Mouse (Mus musculus): ENCODE measurements around the gene Clec4f.
"Not testable (repeated sequence)": the region's sequence is repeated elsewhere in the genome, so short reads cannot be mapped to it uniquely, and the experiment has no call there.

The Clec4f gene

GRCm38 (mm10) chr6:83656087-83656486, at the start of gene Clec4f:
Clec4f (minus strand) TSS chr6:83656187.
- in situ Hi-C loops (cut with MboI) = no loop called here

- in situ Hi-C loops (cut with MboI) = no loop called here
Measured at GRCm38 (mm10) chr6:83704701-83705100, 48.7 kb upstream of the Clec4f start.

DNA sequence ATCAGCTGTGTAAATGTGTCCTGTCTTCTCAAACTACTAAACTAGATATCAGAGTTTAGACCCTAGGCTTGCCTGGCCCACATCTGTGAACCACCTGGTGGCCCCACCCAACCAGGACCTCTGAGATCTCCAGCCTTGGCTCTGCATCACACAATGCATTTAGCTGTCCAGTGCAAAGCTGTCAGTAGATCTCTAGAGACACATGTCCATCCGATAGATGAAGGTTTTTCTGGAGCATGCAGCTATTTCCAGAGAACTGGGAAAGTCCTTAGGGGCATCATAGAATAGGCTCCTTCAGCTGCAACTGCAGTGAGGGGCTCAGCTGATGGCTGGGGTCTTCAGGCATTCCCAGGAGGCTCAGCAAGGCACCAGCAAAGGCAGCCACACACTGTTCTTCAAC, 48.3 kb upstream of the Clec4f start:
- in situ Hi-C loops (cut with MboI) = no loop called here

DNA sequence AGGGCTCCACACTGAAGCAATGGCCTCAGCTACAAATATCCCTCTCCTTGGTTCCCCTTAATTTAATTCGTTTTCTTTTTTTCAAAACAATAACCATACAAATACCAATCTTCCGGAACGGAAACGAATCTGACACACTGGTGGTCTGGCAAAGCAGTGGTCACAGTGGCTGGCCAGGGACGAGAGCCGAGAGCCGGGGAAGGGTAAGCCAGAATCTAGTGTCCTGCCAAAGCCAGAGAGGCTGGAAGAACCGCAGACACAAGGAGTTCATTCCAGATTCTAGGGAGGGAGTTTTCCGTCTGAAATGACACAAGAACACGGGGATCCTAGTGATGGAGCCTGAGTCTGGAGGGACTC, 47.7 kb upstream of the Clec4f start:
- in situ Hi-C loops (cut with MboI) = no loop called here

GRCm38 (mm10) chr6:83703000-83703721, 47.2 kb upstream of the Clec4f start:
- in situ Hi-C loops (cut with MboI) = no loop called here

DNA sequence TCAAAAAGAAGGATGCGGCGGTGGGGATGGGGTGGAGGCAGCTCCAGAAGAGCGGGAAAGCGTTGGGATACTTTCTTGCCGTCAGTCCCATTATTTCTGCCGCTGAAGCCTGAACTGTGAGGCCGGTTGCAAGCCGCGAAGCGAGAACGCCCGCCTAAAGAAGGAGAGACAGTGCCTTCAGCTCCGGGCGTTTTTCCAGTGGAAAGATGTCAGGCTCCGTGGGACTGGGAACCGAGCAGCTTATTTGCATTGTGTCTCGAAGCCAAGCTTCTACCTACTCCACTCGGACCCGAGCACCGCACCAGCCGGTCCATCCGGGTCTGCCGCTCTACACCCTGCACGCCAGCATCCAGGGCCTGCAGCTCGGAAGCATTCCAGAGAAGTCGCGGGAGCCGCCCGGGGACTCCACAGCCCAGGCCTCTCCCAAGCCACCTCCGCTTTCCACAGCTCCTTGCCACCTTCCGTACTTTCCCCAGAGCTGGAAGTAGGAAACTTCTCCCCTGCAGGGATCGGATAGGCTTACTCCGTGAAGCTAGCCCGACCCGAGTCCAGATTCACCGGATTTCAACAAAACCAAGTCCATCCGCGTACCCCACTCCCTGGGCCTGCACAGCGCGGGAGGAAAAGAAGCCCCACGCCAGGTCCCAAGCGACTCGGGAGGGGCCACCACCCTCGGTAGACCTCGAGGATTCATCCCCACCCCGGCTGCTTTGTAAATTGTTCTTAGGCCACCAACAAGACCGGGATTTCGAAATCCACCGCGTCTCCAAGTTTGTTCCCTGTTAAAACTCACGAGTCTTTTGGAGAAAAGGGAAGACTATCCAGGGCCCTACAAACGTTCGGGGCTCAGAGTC, 46.4 kb upstream of the Clec4f start:
- in situ Hi-C loops (cut with MboI) = no loop called here

DNA sequence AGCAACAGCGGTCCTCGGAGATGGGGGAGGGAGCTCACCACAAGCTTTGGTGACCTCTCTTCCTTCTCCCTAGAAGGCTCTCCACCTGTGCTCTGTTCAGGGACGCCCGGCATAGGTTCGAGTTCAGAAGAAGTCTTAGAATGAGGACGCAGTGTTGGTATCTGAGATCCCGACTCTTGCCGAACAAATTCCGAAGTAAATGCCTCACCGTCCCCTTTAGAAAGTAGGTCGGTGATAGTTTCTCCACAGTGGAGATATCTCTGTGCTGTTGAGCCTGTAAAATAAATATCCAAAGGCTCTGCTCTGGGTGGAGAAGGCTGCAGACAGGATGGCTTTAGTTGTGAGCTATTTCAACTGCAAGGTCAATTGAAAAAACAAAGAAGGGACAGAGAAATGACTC, 45.0 kb upstream of the Clec4f start:
- in situ Hi-C loops (cut with MboI) = no loop called here

DNA sequence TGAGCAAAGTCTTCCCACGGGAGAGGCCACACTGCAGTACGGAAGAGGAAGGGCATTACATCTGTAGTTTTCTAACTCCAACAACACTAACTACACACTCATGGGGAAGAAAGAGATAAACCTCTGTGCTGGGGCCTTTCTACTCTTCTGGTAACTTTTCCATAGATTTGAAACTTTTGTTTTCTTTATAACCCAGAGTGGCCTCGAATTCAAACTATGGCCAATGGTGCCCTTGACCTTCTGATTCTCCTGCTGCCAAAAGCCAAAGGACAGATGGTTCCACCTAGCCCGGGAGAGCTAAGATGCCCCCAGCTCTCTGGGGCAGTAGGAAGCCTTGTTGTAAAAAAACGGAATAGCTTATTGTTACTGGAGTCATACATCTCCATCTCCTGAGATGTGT, 44.0 kb upstream of the Clec4f start:
- in situ Hi-C loops (cut with MboI) = no loop called here

GRCm38 (mm10) chr6:83697932-83698331, 41.9 kb upstream of the Clec4f start:
- in situ Hi-C loops (cut with MboI) = no loop called here

- in situ Hi-C loops (cut with MboI) = no loop called here
Measured at GRCm38 (mm10) chr6:83696684-83697083, 40.7 kb upstream of the Clec4f start.

- in situ Hi-C loops (cut with MboI) = no loop called here
Measured at GRCm38 (mm10) chr6:83695731-83696130, 39.7 kb upstream of the Clec4f start.

DNA sequence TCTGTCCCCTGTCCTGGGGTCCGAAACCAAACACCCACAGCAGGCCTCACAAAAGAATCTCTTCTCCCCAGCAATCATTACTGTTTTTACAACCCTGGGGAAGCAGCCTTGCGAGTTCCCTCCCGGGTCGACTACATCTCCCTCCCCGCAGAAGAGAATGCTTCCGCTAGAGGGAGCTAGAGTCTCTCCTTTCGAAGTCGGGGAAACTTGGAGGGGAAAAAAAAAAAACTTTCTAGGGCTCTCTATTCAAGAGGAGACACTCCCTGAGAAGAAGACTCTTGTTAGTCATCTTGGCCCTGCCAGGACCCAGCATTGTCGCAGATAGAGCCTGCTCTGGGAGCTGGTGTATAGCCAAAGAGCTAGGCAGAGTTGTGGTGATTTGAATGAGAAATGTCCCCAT, 37.8 kb upstream of the Clec4f start:
- in situ Hi-C loops (cut with MboI) = no loop called here

GRCm38 (mm10) chr6:83692962-83693361, 37.0 kb upstream of the Clec4f start:
- in situ Hi-C loops (cut with MboI) = no loop called here

DNA sequence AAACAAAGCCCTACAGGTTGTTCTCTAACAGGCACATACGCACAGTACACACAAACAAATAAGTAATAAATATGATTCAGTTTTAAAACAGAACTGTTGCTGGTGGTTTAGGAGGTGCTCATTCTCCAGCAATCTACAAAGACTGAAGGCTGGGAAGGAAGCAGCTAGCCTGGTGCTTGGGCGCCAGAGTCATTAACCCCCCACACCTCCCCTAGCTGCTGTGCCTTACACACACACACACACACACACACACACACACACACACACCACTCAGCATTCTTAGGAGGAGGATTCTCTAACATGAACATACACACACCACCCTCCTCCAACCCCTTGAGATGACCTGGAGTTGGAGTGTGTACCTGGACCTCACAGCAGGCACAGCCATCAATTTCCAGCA, 34.9 kb upstream of the Clec4f start:
- in situ Hi-C loops (cut with MboI) = no loop called here

GRCm38 (mm10) chr6:83690277-83690676, 34.3 kb upstream of the Clec4f start:
- in situ Hi-C loops (cut with MboI) = no loop called here

GRCm38 (mm10) chr6:83689374-83689773, 33.4 kb upstream of the Clec4f start:
- in situ Hi-C loops (cut with MboI) = no loop called here

- in situ Hi-C loops (cut with MboI) = no loop called here
Measured at GRCm38 (mm10) chr6:83677757-83678156, 21.8 kb upstream of the Clec4f start, which contains the start of gene Cd207. Cd207 (minus strand) TSS chr6:83677857.

DNA sequence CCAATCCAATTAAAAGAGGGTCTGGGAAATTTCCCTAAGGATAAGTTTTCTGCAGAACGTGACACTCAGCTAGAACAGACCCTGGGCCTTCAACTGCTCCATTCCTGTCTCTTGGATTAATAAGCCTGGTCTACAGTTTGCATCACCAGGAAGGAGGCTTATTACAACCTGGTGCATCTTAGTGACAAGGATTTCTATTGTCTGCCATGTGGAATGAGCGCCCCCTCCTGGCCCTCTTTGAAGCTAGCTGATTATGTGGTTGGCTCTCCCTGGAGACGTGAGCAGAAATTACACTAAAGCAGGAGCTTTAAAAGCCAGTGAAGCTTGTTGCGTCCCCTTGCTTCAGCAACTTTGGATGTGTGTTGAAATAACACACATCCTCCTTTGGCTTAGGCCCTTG, 17.4 kb upstream of the Clec4f start:
- in situ Hi-C loops (cut with MboI) = no loop called here

- in situ Hi-C loops (cut with MboI) = no loop called here
Measured at GRCm38 (mm10) chr6:83665009-83665408, 9.0 kb upstream of the Clec4f start.

GRCm38 (mm10) chr6:83660821-83661220, 4.8 kb upstream of the Clec4f start:
- in situ Hi-C loops (cut with MboI) = no loop called here

GRCm38 (mm10) chr6:83646715-83647114, 9.3 kb downstream of the Clec4f start:
- in situ Hi-C loops (cut with MboI) = no loop called here

DNA sequence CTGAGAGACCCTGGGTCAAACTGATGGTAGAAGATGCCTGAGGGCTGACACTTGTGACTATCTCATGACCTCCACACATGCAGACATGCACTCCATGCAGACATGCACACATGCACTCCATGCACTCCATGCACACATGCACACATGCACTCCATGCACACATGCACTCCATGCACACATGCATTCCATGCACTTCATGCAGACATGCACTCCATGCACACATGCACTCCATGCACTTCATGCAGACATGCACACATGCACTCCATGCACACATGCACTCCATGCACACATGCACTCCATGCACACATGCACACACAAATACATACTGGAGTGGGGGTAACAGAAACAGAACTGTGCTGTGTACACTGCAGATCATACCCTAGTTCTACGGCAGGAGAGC, 20.7 kb downstream of the Clec4f start:
- in situ Hi-C loops (cut with MboI) = no loop called here

DNA sequence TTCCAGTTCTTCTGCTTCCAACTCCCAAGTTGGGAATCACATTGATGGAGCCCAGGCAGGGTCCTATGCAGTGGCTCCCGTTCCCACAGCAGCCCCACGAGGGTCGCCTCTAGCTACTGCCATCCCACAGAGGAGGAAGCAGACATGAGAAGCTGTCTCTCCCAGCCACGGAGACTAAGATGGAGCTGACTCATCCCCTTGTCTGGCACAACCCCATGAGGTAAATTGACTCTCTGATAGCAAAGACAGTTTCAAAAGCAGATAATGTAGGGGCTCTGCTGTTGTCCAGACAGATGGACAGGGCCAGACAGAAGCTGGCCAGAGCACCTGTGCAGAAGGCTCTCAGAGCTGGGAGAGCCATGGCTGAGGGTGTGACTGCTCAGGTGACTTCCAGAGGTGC, 21.4 kb downstream of the Clec4f start:
- in situ Hi-C loops (cut with MboI) = not testable (repeated sequence)

Measured in mature B cell (primary cell).